Mouse (Mus musculus): ENCODE results near the gene Gpatch4. TPM values are rescaled to one million over a fixed set of nuclear protein-coding genes. Genes with fewer than 3 reads are reported as not detected.
A peak's percentile ranks its signal among the peaks of the same experiment; 100 is the strongest.

Gene Gpatch4
- 41.4 and 44.0 TPM in 2 replicates for polyA plus RNA-seq (2016; fragmentation: Nextera tagmentation; extraction: Ambion mirVana)

- ATAC-seq = peak; percentile 91
- Histone ChIP-seq H3K9ac (peak within 1 kb of the TSS; percentile 73), H3K36me3 (peaks cover 27% of the 10 kb centered on the region; the same call in 1 of the 2 replicates), H3K4me3 (peak within 1 kb of the TSS; percentile 75), H3K27me3 (replicated peaks) (peaks cover 31% of the 10 kb centered on the region), H3K4me2 (peak within 1 kb of the TSS; percentile 82), H3K4me1 (peaks cover 17% of the 10 kb centered on the region), H3K27ac (peak within 1 kb of the TSS; percentile 67), H3K9me3 (replicated peaks) (no peaks in the 10 kb centered on the region)
- WGBS (ENCODE audit: insufficient replicate concordance) = 6% methylated on average over 36 of the region's 36 CpGs
These were observed at the start of gene Gpatch4 for GRCm38 (mm10) chr3:88042661-88043421. Gene Gpatch4 (plus strand): TSS chr3:88043108.

- H3K36me3 ChIP-seq = no peaks in the 10 kb centered on the region
- peaks cover 100% of the 10 kb centered on the region for H3K27me3 ChIP-seq (replicated peaks)
- WGBS (ENCODE audit: insufficient replicate concordance) = 2% methylated on average over 4 of the region's 6 CpGs
- no peaks in the 10 kb centered on the region for H3K9me3 ChIP-seq (replicated peaks)
- H3K27ac ChIP-seq = no peak overlapping the region
- ATAC-seq = no peak
- H3K4me1 ChIP-seq = peaks cover 11% of the 10 kb centered on the region
- H3K9ac ChIP-seq = no peak overlapping the region
- no peak overlapping the region for H3K4me2 ChIP-seq
- H3K4me3 ChIP-seq = no peak overlapping the region
These were observed 49.5 kb upstream of the Gpatch4 start for GRCm38 (mm10) chr3:87993436-87993835.

GRCm38 (mm10) chr3:87995331-87995730 lies 47.6 kb upstream of the Gpatch4 start:
- Histone ChIP-seq H3K9ac (no peak overlapping the region), H3K27me3 (replicated peaks) (peaks cover 100% of the 10 kb centered on the region), H3K4me1 (peaks cover 16% of the 10 kb centered on the region), H3K27ac (no peak overlapping the region), H3K36me3 (no peaks in the 10 kb centered on the region), H3K4me3 (no peak overlapping the region), H3K9me3 (replicated peaks) (no peaks in the 10 kb centered on the region), H3K4me2 (no peak overlapping the region)
- no peak for ATAC-seq
- 22% methylated on average over 11 of the region's 11 CpGs for WGBS (ENCODE audit: insufficient replicate concordance)

DNA sequence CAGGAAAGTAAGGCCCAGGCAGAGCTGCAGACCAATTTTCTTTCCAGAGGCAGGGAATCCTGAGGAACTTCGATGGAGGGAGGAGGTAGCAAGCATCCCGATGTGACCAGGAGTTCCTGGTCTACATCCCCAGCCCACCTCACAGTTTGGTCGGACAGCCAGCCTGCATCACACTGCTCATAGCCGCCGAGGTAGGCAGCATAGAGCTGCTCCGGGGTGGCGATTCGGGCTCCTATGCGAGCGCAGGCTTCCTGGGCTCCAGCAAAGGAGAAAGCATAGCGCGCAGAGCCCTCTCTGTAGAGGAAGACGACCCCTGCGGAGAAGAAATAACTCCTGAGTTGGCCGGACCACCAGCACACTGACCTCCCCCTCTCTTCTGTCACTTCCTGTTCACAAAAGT lies 46.5 kb upstream of the Gpatch4 start:
- no peak overlapping the region for H3K4me2 ChIP-seq
- H3K27me3 ChIP-seq (replicated peaks) = peaks cover 100% of the 10 kb centered on the region
- no peak overlapping the region for H3K27ac ChIP-seq
- 4% methylated on average over 15 of the region's 15 CpGs for WGBS (ENCODE audit: insufficient replicate concordance)
- H3K4me3 ChIP-seq = peak overlapping the region; percentile 33; the same call in 1 of the 2 replicates
- ATAC-seq = no peak
- peaks cover 16% of the 10 kb centered on the region for H3K4me1 ChIP-seq
- no peaks in the 10 kb centered on the region for H3K36me3 ChIP-seq
- H3K9me3 ChIP-seq (replicated peaks) = no peaks in the 10 kb centered on the region
- H3K9ac ChIP-seq = no peak overlapping the region

- 1% methylated on average over 49 of the region's 49 CpGs for WGBS (ENCODE audit: insufficient replicate concordance)
- H3K4me3 ChIP-seq = peak overlapping the region; percentile 33
- H3K27me3 ChIP-seq (replicated peaks) = peaks cover 100% of the 10 kb centered on the region
- H3K4me2 ChIP-seq = peak overlapping the region; percentile 58
- H3K9me3 ChIP-seq (replicated peaks) = no peaks in the 10 kb centered on the region
- peaks cover 16% of the 10 kb centered on the region for H3K4me1 ChIP-seq
- ATAC-seq = no peak
- no peak overlapping the region for H3K27ac ChIP-seq
- H3K36me3 ChIP-seq = no peaks in the 10 kb centered on the region
- H3K9ac ChIP-seq = no peak overlapping the region
These were observed 45.8 kb upstream of the Gpatch4 start for GRCm38 (mm10) chr3:87996971-87997614.

DNA sequence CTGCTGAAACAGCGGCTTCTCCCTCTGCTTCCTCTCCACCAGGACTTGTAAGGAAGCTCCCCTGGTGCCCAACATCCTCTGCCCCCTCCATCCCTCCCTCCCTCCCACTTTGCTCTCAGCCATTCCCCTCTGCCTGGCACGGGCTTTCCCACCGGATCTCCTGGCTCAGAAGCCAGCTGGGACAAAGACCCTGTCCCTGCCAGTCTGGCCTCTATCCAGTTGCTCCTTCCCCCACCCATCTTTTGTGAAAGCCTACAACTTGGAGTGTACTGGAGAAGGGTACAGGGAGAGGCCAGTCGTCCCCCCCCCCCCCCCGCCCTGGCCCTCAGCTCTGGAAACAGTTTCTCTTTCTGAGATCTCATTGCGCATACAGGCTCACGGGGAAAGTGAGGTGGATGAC lies 44.2 kb upstream of the Gpatch4 start:
- no peak overlapping the region for H3K4me3 ChIP-seq
- WGBS (ENCODE audit: insufficient replicate concordance) = 7% methylated on average over 7 of the region's 7 CpGs
- H3K27me3 ChIP-seq (replicated peaks) = peaks cover 100% of the 10 kb centered on the region
- no peaks in the 10 kb centered on the region for H3K36me3 ChIP-seq
- H3K9ac ChIP-seq = no peak overlapping the region
- H3K4me2 ChIP-seq = no peak overlapping the region
- no peak overlapping the region for H3K27ac ChIP-seq
- H3K4me1 ChIP-seq = peaks cover 16% of the 10 kb centered on the region
- no peaks in the 10 kb centered on the region for H3K9me3 ChIP-seq (replicated peaks)
- no peak for ATAC-seq

DNA sequence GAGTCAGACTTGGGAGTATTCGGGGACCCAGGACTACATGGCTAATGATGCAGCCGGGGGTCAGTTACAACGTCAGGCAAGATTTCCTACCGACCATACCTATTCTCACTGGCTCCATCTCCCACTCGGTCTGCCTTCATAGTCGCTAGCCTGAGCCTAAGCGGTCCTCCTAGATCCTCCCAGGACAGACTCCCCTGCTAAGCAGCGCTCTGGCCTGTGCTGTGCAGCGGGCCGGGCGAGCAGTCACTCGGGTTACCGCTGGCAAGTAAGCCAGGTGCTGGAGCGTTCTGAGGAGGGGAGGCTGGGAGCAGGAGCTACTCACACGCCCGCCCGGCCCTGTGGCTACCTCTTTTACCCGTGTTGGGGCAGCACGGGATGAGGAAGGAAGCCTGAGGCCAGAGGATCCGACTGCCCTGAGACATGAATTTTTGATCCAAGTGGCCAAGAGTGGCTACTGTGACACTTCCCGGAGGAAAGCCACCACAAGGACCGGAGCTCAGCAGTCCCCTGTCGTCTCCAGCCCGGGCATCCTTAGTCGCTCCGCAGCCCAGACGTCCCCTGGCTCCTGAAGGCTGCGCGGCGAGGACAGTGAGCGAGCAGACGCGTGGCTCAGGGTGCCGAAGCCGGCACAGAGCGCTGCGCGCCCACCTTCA lies 43.5 kb upstream of the Gpatch4 start:
- 3% methylated on average over 38 of the region's 38 CpGs for WGBS (ENCODE audit: insufficient replicate concordance)
- no peak for ATAC-seq
- H3K27me3 ChIP-seq (replicated peaks) = peaks cover 100% of the 10 kb centered on the region
- H3K27ac ChIP-seq = no peak overlapping the region
- H3K36me3 ChIP-seq = no peaks in the 10 kb centered on the region
- H3K9ac ChIP-seq = no peak overlapping the region
- no peaks in the 10 kb centered on the region for H3K9me3 ChIP-seq (replicated peaks)
- peak overlapping the region; percentile 31; the same call in 1 of the 2 replicates for H3K4me3 ChIP-seq
- peak overlapping the region; percentile 53; the same call in 1 of the 2 replicates for H3K4me2 ChIP-seq
- peaks cover 16% of the 10 kb centered on the region for H3K4me1 ChIP-seq

DNA sequence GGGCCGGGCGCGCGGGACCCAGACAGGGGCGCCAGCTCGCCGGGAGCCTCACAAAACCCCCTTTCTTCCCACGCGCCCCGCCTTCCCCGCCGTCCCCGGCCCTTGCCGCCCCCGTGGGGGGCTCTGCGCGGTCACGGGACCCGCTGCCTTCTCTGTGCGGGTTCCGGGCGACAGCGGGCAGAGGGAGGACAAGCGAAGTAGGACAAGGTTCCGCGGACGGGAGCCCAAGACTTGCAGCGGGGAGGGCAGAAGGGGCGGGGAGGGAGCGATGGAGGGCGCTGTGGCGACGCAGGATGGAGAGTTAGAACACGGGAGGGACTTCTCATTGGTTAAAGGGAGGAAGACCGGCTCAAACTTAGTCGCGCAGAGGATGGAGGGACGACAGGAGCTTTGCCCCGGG lies 42.7 kb upstream of the Gpatch4 start, which contains the start of gene Bcan:
Bcan (minus strand) TSS at position 50 of the 400 bp plus-strand sequence.
- Histone ChIP-seq H3K9ac (no peak within 1 kb of the TSS), H3K36me3 (no peaks in the 10 kb centered on the region), H3K4me1 (peaks cover 16% of the 10 kb centered on the region), H3K4me3 (peak within 1 kb of the TSS; percentile 31), H3K27ac (no peak within 1 kb of the TSS), H3K4me2 (peak within 1 kb of the TSS; percentile 53), H3K27me3 (replicated peaks) (peaks cover 99% of the 10 kb centered on the region), H3K9me3 (replicated peaks) (no peaks in the 10 kb centered on the region)
- ATAC-seq = no peak
- 2% methylated on average over 39 of the region's 39 CpGs for WGBS (ENCODE audit: insufficient replicate concordance)

DNA sequence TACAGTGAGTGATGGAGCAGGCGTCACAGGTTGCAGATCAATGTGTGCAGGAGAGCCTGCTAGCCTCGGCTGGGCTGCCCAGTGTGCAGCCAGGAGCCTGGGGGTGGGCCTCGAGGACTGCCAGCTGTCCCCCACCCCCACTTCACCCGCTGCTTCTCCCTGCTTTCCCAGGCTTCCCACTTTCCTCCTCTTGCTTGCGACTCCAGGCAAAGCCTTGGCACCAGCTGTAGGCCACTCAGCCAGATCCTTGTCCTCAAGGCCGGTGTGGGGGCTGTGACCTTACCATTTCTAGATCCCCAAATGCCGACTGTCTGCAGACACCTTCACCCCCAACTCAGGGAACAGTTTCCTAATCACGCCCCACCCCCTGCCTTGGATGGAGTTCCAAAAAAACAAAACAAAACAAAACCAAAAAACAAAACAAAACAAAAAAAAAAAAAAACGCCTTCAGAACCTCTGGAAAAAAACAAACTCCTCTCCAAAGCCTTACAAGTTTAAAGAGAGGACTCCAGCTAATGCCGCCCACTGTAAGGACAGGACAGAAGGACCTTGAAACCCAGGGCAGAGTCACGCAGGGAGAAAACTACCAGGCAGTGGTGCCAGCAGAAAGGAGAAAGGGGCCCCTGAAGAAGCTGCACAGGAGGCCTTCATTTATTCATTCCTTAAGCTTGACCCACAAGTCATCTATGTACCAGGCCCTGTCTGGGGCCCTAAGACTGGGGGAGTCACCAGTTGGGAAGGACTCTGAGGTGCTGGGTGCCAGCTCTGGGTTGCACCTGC lies 41.9 kb upstream of the Gpatch4 start:
- Histone ChIP-seq H3K4me2 (no peak overlapping the region), H3K4me3 (no peak overlapping the region)
- WGBS (ENCODE audit: insufficient replicate concordance) = 15% methylated on average over 11 of the region's 11 CpGs

GRCm38 (mm10) chr3:88002291-88002976 lies 40.5 kb upstream of the Gpatch4 start:
- no peak for ATAC-seq
- peaks cover 4% of the 10 kb centered on the region for H3K9me3 ChIP-seq (replicated peaks)
- WGBS (ENCODE audit: insufficient replicate concordance) = 9% methylated on average over 17 of the region's 17 CpGs

More for the DNA sequence above, 41.9 kb upstream of the Gpatch4 start:
- Histone ChIP-seq H3K4me1 (peaks cover 16% of the 10 kb centered on the region), H3K9ac (no peak overlapping the region), H3K36me3 (no peaks in the 10 kb centered on the region), H3K27me3 (replicated peaks) (peaks cover 99% of the 10 kb centered on the region), H3K9me3 (replicated peaks) (peaks cover under 1% of the 10 kb centered on the region; the same call in 1 of the 2 replicates), H3K27ac (no peak overlapping the region)
- ATAC-seq = no peak

More at GRCm38 (mm10) chr3:88002291-88002976, 40.5 kb upstream of the Gpatch4 start:
- Histone ChIP-seq H3K4me2 (no peak overlapping the region), H3K27ac (no peak overlapping the region), H3K4me3 (no peak overlapping the region), H3K9ac (no peak overlapping the region), H3K36me3 (no peaks in the 10 kb centered on the region), H3K4me1 (peaks cover 8% of the 10 kb centered on the region; the same call in 1 of the 2 replicates), H3K27me3 (replicated peaks) (peaks cover 92% of the 10 kb centered on the region)
